8 mouse cellular contexts compared by ENCODE assay signal in the genomic region with DNA sequence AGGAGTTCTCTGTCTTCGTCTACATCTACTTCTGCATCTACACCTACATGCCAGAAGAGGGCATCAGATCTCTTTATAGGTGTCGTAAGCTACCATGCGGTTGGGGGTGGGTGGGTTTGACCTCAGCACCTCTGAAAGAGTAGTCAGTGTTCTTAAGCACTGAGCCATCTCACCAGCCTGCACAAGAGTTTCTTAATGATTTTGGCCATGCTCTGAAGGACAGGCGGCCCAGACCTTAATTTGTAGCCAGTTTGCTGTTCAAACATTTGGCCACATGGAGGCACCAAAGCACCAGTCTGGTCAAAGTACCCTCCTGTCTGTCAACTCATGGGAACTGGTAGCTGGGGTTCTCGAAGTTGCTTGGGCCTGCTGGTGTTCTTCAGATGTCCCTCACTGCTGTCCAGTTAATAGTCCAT. TPM values are rescaled to one million over a fixed set of nuclear protein-coding genes. Genes with fewer than 3 reads are reported as not detected.
DNase-seq lines count a peak whose midpoint lies in the region; ATAC-seq and TF ChIP-seq lines count a peak whose summit lies in the region.

No protein-coding gene starts in this region.

- no peak for TF ChIP-seq POLR2A in MEL (IDR thresholded peaks at IDR 0.05; ENCODE audit: control insufficient read depth in 1 of 2, insufficient read depth in 1 of 2, low read depth in 1 of 2, low read length in 2 of 2, poor library complexity in 1 of 2)

- peaks cover 0 to 2% of the 10 kb centered on the region in 2 experiments; a peak in 2 of 4 replicates for H3K27me3 ChIP-seq in MEL (ENCODE audit: control insufficient read depth in 1 of 2, insufficient read depth in 2 of 2, low read length in 2 of 2)
- no peaks in the 10 kb centered on the region for H3K27me3 ChIP-seq in lung, embryonic 14.5 days (ENCODE audit: insufficient read depth, low read length)

- no peaks in the 10 kb centered on the region for H3K9me3 ChIP-seq in MEL (replicated peaks; ENCODE audit: insufficient read depth, low read length)
- H3K9me3 ChIP-seq in lung, embryonic 14.5 days (ENCODE audit: low read depth, low read length), result no peaks in the 10 kb centered on the region

- 11% methylated on average over 5 of the region's 5 CpGs for WGBS in lung, embryonic 14.5 days

- no peaks in the 10 kb centered on the region for H3K79me2 ChIP-seq in MEL (ENCODE audit: control insufficient read depth, insufficient read depth, low read length, poor library complexity)

- no peaks in the 10 kb centered on the region for H3K4me1 ChIP-seq in MEL (ENCODE audit: control insufficient read depth in 1 of 2, insufficient read depth in 2 of 2, low read length in 2 of 2)
- no peaks in the 10 kb centered on the region for H3K4me1 ChIP-seq in lung, embryonic 14.5 days (ENCODE audit: insufficient read depth)

- no peak for TF ChIP-seq EP300 in MEL (IDR thresholded peaks at IDR 0.05; ENCODE audit: low read depth in 1 of 2, low read length in 2 of 2)

- peak; percentile 86 to 93 (median 90) for TF ChIP-seq CTCF in MEL (IDR thresholded peaks at IDR 0.05 in 2 of 3, conservative IDR thresholded peaks at IDR 0.05 in 1 of 3; ENCODE audit: control insufficient read depth in 1 of 3, insufficient read depth in 1 of 3, low read depth in 2 of 3, low read length in 3 of 3, poor library complexity in 1 of 3, severe bottlenecking in 1 of 3)
- peak; percentile 95 for TF ChIP-seq CTCF in lung, embryonic 14.5 days (IDR thresholded peaks at IDR 0.05; ENCODE audit: low read depth)

- peak; percentile 89 for TF ChIP-seq RAD21 in MEL (IDR thresholded peaks at IDR 0.05; ENCODE audit: low read depth, low read length)

- no peak overlapping the region for H3K9ac ChIP-seq in MEL (ENCODE audit: control insufficient read depth, low read depth, low read length, poor library complexity, severe bottlenecking)
- no peak overlapping the region for H3K9ac ChIP-seq in lung, embryonic 14.5 days

- H3K36me3 ChIP-seq in MEL (ENCODE audit: control insufficient read depth in 1 of 2, insufficient read depth in 2 of 2, low read length in 2 of 2), result no peaks in the 10 kb centered on the region
- no peaks in the 10 kb centered on the region for H3K36me3 ChIP-seq in lung, embryonic 14.5 days (ENCODE audit: insufficient read depth)

- ATAC-seq in hematopoietic stem cell, adult 5-6 weeks (replicated peaks in 1 of 2; ENCODE audit: insufficient read depth in 1 of 2, low FRiP score in 2 of 2, low TSS enrichment in 1 of 2, low read depth in 1 of 2, poor library complexity in 2 of 2, severe bottlenecking in 2 of 2), result peak; percentile 87 to 93
- ATAC-seq in lung, embryonic 14.5 days (ENCODE audit: insufficient read depth), result peak; percentile 78
- ATAC-seq in neutrophil, adult 5-6 weeks (ENCODE audit: extremely low read depth, insufficient number of reproducible peaks, low FRiP score, poor library complexity, severe bottlenecking), result peak; percentile 79

- H3K4me3 ChIP-seq in MEL (ENCODE audit: control insufficient read depth in 1 of 2, insufficient read depth in 1 of 2, low read depth in 2 of 2, low read length in 2 of 2), result 0 out of 4 replicates have a peak overlapping the region, but pooled peaks of 1 of the 2 experiments have one; percentile 32
- H3K4me3 ChIP-seq in lung, embryonic 14.5 days (ENCODE audit: low read depth, low read length), result no peak overlapping the region

- H3K4me2 ChIP-seq in lung, embryonic 14.5 days, result peak overlapping the region; percentile 26; the same call in 1 of the 2 replicates

- peak; percentile 83 for DNase-seq in MEL (ENCODE audit: low read depth, low spot score)
- peak; percentile 50 for DNase-seq in cerebellum, adult 8-10 months
- DNase-seq in forelimb bud, embryonic 11.5 days (ENCODE audit: low read depth, low spot score), result peak; percentile 86
- DNase-seq in layer of hippocampus, adult 8-10 months (ENCODE audit: low spot score in 2 of 2), result peak; percentile 22 to 74
- peak; percentile 90 for DNase-seq in lung, embryonic 14.5 days
- DNase-seq in testis, postnatal 14 days (ENCODE audit: low spot score), result peak; percentile 22

- H3K27ac ChIP-seq in MEL (ENCODE audit: control insufficient read depth, low read depth, low read length), result no peak overlapping the region
- H3K27ac ChIP-seq in lung, embryonic 14.5 days (ENCODE audit: low read depth), result no peak overlapping the region

TF ChIP-seq in MEL, 35 proteins besides CTCF, POLR2A, EP300 and RAD21:
- TF ChIP-seq MYC (IDR thresholded peaks at IDR 0.05; ENCODE audit: low read depth, low read length), result peak; percentile 83
- TF ChIP-seq BHLHE40 (IDR thresholded peaks at IDR 0.05; ENCODE audit: borderline replicate concordance, low read depth, low read length), result no peak
- peak; percentile 91 for TF ChIP-seq SMC3 (IDR thresholded peaks at IDR 0.05; ENCODE audit: low read depth, low read length)
- TF ChIP-seq MYB (IDR thresholded peaks at IDR 0.05; ENCODE audit: low read depth, low read length), result no peak
- TF ChIP-seq ZC3H11A (IDR thresholded peaks at IDR 0.05; ENCODE audit: low read depth, low read length), result peak; percentile 87
- no peak for TF ChIP-seq NRF1 (IDR thresholded peaks at IDR 0.05; ENCODE audit: insufficient read depth, low read depth, low read length, poor library complexity, severe bottlenecking)

RNA-seq across cellular contexts. Expression of gene Asb13, which starts 31.5 kb away (rescaled TPM):
- total RNA-seq in MEL (2012; rRNA removed), result 1.7 and 2.6 TPM in 2 replicates
- polyA plus RNA-seq in MEL (2012; ENCODE audit: insufficient read depth in 1 of 2, insufficient read length in 2 of 2, low read depth in 1 of 2, low replicate concordance in 2 of 2, missing spikeins in 1 of 2), result 1 to 10 TPM in 1 of 2 experiments, not detected in 1; 6.0 TPM
- total RNA-seq in hematopoietic stem cell, adult 5-6 weeks (2017), result 7.8 and 14.4 TPM in 2 replicates
- 10 to 100 TPM; 35.5 to 38.5 (median 36.9) TPM for total RNA-seq in layer of hippocampus, adult 8-10 months (2022)
- 10.7 and 10.8 TPM in 2 replicates for polyA plus RNA-seq in lung, embryonic 14.5 days (2014; fragmentation: Nextera tagmentation; extraction: Ambion mirVana)
- 48.0 and 49.1 TPM in 2 replicates for total RNA-seq in neutrophil, adult 5-6 weeks (2017)

RNA-seq across cellular contexts. Expression of gene Fam208b, which starts 54.4 kb away (rescaled TPM):
- total RNA-seq in MEL (2012; rRNA removed), result 18.8 and 23.5 TPM in 2 replicates
- polyA plus RNA-seq in MEL (2012; ENCODE audit: insufficient read depth in 1 of 2, insufficient read length in 2 of 2, low read depth in 1 of 2, low replicate concordance in 2 of 2, missing spikeins in 1 of 2), result 100 to 1,000 TPM in 1 of 2 experiments, 10 to 100 TPM in 1; 28.3 to 183 TPM
- 63.0 and 69.9 TPM in 2 replicates for total RNA-seq in hematopoietic stem cell, adult 5-6 weeks (2017)
- total RNA-seq in layer of hippocampus, adult 8-10 months (2022), result 10 to 100 TPM; 25.0 to 35.6 (median 28.9) TPM
- 17.8 and 18.4 TPM in 2 replicates for polyA plus RNA-seq in lung, embryonic 14.5 days (2014; fragmentation: Nextera tagmentation; extraction: Ambion mirVana)
- 82.4 and 83.3 TPM in 2 replicates for total RNA-seq in neutrophil, adult 5-6 weeks (2017)

Comparison
In these comparisons a context has a peak if more than half of its experiments do, and no peak if none do; other contexts are left out.
1. DNase-seq: peak in every context shown above with its lines; median percentile 90 in lung, embryonic 14.5 days; 86 in forelimb bud, embryonic 11.5 days; 83 in MEL; 50 in cerebellum, adult 8-10 months; 48 in layer of hippocampus, adult 8-10 months; 22 in testis, postnatal 14 days.